Mouse (Mus musculus) thymus, postnatal 14 days (tissue): ENCODE data around the gene Golga4.
A peak's percentile ranks its signal among the peaks of the same experiment; 100 is the strongest.
"Not testable (repeated sequence)": the region's sequence is repeated elsewhere in the genome, so short reads cannot be mapped to it uniquely, and the experiment has no call there.

Experiments used
- DNase-seq: peaks from one replicate; pipeline ENCODE4 v3.0.0; 2021

The Golga4 gene

DNA sequence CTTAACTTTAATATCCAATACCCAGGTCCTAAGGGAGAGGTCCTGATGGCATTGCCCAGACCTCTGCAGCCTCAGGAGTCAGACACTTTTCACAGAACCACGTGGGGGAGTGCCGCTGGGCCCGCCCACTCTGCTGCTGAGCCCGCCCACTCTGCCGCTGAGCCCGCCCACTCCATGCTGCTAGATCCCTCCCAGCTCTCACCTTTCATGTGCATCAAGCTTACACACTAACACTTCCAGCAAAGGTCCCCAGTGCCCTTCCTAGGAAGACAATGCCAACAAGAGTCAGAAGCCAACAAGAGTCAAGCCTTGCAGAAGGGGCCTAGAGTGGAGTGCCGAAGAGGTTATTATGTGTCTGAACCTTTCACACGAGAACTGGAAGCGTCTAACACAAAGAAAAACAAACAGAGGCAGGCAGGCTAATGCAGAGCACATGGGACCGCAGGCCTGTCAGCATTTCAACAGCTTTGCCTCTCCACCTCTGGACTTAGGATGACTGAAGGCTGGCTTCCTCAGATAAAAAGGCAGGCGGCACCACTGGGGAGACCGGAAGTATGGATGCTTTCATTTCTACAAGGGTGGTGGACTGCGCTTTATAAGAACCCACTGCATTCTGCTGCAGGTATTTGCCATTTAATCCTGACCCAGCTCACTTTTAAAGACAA, 86.7 kb downstream of the Golga4 start:
- DNase-seq = no peak

GRCm38 (mm10) chr9:118593443-118593842, 87.4 kb downstream of the Golga4 start:
- DNase-seq = no peak

DNA sequence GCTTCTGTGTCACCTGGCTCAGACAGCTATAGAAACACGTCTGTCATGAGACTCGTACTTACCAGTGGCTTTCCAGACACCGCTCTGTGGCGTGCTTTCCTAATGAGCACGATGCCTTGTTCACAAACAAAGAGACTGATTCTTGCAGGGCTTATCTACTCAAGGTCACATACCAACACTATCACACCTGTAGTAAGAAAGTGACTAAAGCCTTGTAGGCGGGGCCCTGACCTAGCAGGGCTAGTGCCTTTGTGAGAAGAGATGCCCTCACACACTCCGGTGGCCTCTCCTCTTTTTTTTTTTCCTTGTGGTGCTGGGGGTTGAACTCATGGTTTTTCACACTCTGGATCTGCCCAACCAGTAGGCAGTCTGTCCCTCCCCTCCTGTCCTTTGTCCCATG, 90.7 kb downstream of the Golga4 start:
- no peak for DNase-seq

- not testable (repeated sequence) for DNase-seq
These were observed 94.3 kb downstream of the Golga4 start for GRCm38 (mm10) chr9:118600393-118600792.

- no peak for DNase-seq
These were observed 96.5 kb downstream of the Golga4 start for GRCm38 (mm10) chr9:118602576-118602975.

- peak; percentile 86 for DNase-seq
These were observed 100.2 kb downstream of the Golga4 start, which contains the start of gene Itga9 for GRCm38 (mm10) chr9:118606148-118606816. Itga9 (plus strand) TSS chr9:118606690.

- DNase-seq = peak; percentile 38
These were observed 100.8 kb downstream of the Golga4 start for GRCm38 (mm10) chr9:118606817-118607371.

DNA sequence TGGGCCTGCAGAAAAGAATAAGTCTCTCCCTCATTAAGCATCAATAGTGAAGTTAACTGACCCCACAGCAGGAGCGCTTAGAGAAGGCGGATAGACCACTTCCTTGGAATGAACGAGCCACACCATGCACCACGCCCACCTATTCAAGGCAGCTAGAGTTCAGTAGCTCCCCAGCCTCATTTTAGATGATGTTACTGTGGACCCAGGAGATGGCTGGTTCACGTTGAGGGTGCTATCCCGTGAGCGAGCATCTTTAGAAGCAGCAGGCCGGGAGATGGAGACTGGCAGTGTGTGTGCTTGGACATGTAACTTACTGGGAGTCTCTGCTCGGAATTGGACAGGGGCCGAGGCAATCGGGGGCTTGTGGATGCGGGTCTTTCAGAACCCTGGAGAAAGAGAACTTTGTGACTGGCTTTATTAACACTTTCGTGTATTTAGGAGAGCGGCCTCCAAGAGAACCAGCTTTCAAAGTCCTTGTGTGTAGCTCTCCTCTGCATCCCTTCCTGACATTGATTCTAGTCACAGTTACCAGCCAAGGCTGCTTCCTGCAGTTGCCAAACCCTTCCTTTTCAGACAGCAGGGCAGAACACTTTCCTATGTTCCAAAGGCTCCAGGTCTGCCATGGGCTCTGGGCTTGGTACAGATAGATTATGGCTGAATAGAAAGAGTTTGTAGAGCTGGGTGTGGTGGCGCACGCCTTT, 101.8 kb downstream of the Golga4 start:
- DNase-seq = no peak

DNA sequence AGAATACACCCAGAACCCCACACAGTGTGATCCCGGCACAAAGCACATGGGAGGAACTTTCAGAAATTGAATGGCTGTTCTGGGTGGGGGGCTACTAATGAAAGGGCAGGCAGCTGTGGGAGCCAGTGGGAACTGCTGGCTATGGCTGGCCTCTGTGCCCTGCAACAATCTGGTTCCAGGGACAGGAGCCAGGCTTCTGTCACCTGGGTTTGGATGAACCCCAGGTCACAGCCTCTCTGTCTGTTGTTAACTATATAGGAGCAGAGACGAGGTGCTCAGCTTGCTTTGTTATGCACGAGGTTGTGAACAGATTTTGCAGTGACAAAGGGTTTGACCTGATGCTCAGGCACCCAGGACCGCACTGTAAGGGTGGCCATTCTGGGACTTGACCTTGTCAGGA, 102.5 kb downstream of the Golga4 start:
- DNase-seq = no peak

GRCm38 (mm10) chr9:118610060-118610459, 104.0 kb downstream of the Golga4 start:
- DNase-seq = peak; percentile 57

DNA sequence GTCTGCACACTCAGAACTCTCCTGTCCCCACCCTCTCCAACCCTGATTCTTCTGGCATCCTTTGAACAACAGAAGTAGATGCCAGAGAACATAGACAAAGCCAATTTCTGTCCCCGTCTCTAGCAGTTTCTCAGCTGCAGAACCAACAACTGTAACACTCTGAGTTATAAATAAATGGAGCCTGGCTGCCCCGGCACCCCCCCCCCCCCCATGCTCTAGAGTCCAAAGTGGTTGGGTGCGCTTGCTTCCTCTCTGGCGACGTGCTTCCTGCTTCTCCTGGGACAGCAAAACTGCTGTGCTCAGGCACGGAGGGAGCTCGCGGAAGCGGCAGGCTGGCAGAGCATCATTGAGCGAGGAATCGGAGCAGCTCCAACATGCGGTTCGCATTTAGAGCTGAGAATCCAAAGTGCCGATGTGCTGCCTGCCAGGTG, 105.1 kb downstream of the Golga4 start:
- DNase-seq = no peak

GRCm38 (mm10) chr9:118611958-118612581, 106.0 kb downstream of the Golga4 start:
- peak; percentile 44 for DNase-seq

GRCm38 (mm10) chr9:118617237-118617636, 111.2 kb downstream of the Golga4 start:
- no peak for DNase-seq

GRCm38 (mm10) chr9:118618732-118619250, 112.7 kb downstream of the Golga4 start:
- DNase-seq = no peak

DNA sequence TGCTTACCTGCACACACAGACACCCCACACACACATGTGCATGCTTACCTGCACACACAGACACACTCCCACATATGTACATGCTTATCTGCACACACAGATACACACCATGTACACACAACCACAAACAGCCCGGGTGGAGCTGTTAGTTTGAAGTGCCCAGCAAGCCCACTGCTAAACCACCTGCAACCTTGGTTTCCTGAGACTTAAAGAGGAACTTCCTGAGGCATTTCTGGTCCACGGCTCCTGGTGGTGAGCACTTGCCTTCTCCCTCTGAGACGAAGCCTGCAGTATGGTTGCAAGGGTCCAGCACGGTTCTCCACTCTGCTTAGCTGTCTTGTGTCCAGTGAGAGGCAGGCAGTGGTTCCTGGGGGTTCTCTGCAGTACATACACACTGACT, 114.7 kb downstream of the Golga4 start:
- DNase-seq = no peak

- DNase-seq = no peak
These were observed 115.6 kb downstream of the Golga4 start for GRCm38 (mm10) chr9:118621691-118622090.

- no peak for DNase-seq
These were observed 116.5 kb downstream of the Golga4 start for GRCm38 (mm10) chr9:118622376-118623166.

GRCm38 (mm10) chr9:118623483-118623882, 117.4 kb downstream of the Golga4 start:
- DNase-seq = no peak

DNA sequence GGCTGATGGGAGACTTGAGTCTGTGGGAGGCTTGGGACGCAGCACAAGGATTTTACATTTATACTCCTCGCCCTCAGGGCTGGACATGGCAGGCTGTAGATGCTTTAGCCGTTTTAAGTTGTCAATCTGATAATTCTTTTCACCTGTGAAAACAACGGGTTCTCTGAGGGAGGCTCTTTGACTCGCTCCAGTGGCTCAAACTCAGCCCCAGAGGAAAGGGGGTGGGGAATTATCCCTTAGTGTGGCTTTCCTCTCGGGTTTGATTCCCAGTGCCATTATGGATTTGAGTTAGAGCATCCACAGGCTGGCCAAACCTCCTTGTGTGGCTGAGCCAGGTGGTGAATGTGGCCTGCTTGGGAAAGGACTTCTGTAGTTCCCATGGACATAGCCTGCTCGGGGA, 118.1 kb downstream of the Golga4 start:
- no peak for DNase-seq

DNA sequence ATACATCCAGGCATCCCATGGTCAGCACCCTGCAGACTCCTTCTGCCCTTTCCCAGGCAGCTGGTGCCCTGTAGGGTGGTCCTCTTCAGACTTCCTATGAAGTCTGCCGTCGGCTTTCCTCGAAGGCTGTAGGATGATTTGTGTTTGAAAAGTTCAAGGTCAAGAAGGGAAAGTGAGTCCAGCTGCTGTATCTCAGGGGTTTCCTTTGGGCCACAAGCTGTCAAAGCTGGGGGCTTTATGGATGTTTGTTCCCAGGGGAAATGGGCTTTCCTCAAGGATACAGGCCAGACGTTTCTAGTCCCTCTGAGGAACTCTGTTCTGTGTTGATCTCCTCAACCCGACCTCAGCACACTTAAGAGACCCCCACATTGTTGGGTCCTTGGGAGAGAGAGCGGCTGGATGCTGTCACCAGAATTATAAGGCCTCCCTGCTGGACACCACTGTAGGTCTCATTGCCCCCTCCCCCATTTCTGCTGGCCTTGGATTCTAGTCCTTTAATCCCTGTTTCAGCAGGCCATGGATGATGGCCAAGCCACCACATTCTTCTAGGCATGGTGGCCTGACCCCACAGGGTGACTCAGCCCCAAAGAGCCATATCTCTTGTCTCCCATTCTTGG, 123.8 kb downstream of the Golga4 start:
- DNase-seq = no peak
